Mouse (Mus musculus): ENCODE results near the gene Slc6a13.
A peak's percentile ranks its signal among the peaks of the same experiment; 100 is the strongest.

DNA sequence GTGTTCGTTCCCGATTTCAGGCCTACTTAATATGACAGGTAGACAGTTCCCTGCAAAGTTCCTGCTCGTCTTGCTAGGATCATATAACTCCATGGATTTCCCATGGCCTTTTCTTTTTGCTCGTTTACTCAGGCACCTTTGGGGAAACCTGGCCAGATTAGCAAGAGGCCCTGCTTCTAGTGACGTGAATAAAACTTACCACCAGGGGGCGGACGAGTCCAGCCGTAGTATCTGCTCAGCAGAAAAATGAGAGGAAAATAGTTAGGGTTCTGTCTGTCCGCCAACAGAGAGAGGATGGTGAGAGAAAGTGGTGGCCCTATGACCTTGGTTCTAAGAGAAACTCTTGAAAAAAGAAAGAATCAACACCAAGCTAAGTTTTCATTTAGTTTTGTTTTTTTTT is 39.5 kb upstream of the Slc6a13 start:
- TF ChIP-seq ZC3H11A (IDR thresholded peaks at IDR 0.05; ENCODE audit: low read depth, low read length) = peak; percentile 28; the same call in 1 of the 2 replicates
- TF ChIP-seq TCF12 (IDR thresholded peaks at IDR 0.05; ENCODE audit: low read depth, low read length) = no peak
- TF ChIP-seq MAZ (IDR thresholded peaks at IDR 0.05; ENCODE audit: low read depth, low read length) = no peak
- peak; percentile 54 to 89 for TF ChIP-seq CTCF (conservative IDR thresholded peaks at IDR 0.05 in 1 of 2, IDR thresholded peaks at IDR 0.05 in 1 of 2; ENCODE audit: low read depth in 2 of 2, low read length in 2 of 2)
- no peak for TF ChIP-seq POLR2A (IDR thresholded peaks at IDR 0.05; ENCODE audit: low read depth, low read length)
- TF ChIP-seq RAD21 (IDR thresholded peaks at IDR 0.05; ENCODE audit: low read depth, low read length) = peak; percentile 80
- no peak for TF ChIP-seq TBP (conservative IDR thresholded peaks at IDR 0.05; ENCODE audit: low read depth, low read length)
- TF ChIP-seq CHD1 (IDR thresholded peaks at IDR 0.05; ENCODE audit: low read depth, low read length) = no peak
- TF ChIP-seq MAX (IDR thresholded peaks at IDR 0.05; ENCODE audit: low read length) = no peak

Measured in CH12.LX (cell line).